Mouse (Mus musculus): Measurements from ENCODE around the gene Krtap5-5. TPM values are rescaled to one million over a fixed set of nuclear protein-coding genes. Genes with fewer than 3 reads are reported as not detected.
"Not testable (repeated sequence)": the region's sequence is repeated elsewhere in the genome, so short reads cannot be mapped to it uniquely, and the experiment has no call there.

The Krtap5-5 gene
- polyA plus RNA-seq, 1 experiment from 2014 or later = not detected

DNA sequence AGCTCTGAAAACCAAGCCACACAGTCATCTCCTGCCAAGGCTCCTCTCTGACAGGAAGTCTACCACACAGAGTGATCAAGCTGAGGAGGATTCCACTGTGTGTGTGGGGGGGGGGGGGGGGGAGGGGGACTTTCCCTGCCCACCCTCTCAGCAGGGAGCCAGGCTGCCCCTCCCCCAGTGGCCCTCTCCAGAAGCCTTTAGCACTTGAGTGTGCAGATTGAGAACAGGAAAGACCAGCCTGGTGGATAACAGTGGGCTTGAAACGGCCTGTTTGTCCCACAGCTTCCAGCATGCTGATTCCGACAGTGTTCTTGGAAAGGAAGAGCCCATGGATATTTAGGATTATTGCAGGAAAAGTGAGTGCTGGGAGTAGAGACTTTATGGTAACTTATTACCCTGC lies 5.3 kb downstream of the Krtap5-5 start:
- WGBS = 53% methylated on average over 2 of the region's 2 CpGs
- H3K4me2 ChIP-seq (ENCODE audit: low read length) = no peak overlapping the region
- no peaks in the 10 kb centered on the region for H3K27me3 ChIP-seq (replicated peaks; ENCODE audit: control insufficient read depth, insufficient read depth, low read length)
- no peak for DNase-seq (ENCODE audit: low spot score)
- no peak overlapping the region for H3K27ac ChIP-seq (ENCODE audit: low read depth, low read length)
- no peaks in the 10 kb centered on the region for H3K36me3 ChIP-seq (ENCODE audit: control insufficient read depth, insufficient read depth, low read length)
- H3K9ac ChIP-seq (ENCODE audit: low read length) = no peak overlapping the region
- no peaks in the 10 kb centered on the region for H3K9me3 ChIP-seq (replicated peaks; ENCODE audit: control insufficient read depth, low read length)
- no peak for ATAC-seq
- H3K4me1 ChIP-seq (ENCODE audit: control insufficient read depth, insufficient read depth, low read length) = no peaks in the 10 kb centered on the region
- no peak overlapping the region for H3K4me3 ChIP-seq (ENCODE audit: low read depth, low read length)

GRCm38 (mm10) chr7:142212136-142212535 lies 17.6 kb downstream of the Krtap5-5 start:
- not testable (repeated sequence) for DNase-seq (ENCODE audit: low spot score); H3K27ac ChIP-seq (ENCODE audit: low read depth, low read length); H3K27me3 ChIP-seq (replicated peaks; ENCODE audit: control insufficient read depth, insufficient read depth, low read length); ATAC-seq; H3K4me3 ChIP-seq (ENCODE audit: low read depth, low read length); H3K4me1 ChIP-seq (ENCODE audit: control insufficient read depth, insufficient read depth, low read length); H3K4me2 ChIP-seq (ENCODE audit: low read length); H3K9me3 ChIP-seq (replicated peaks; ENCODE audit: control insufficient read depth, low read length); H3K9ac ChIP-seq (ENCODE audit: low read length); H3K36me3 ChIP-seq (ENCODE audit: control insufficient read depth, insufficient read depth, low read length)
- WGBS = 61% methylated on average over 1 of the region's 1 CpGs

- Histone ChIP-seq H3K27ac (ENCODE audit: low read depth, low read length) (no peak within 1 kb of the TSS), H3K9me3 (replicated peaks; ENCODE audit: control insufficient read depth, low read length) (no peaks in the 10 kb centered on the region), H3K4me3 (ENCODE audit: low read depth, low read length) (no peak within 1 kb of the TSS), H3K9ac (ENCODE audit: low read length) (no peak within 1 kb of the TSS), H3K36me3 (ENCODE audit: control insufficient read depth, insufficient read depth, low read length) (no peaks in the 10 kb centered on the region), H3K4me2 (ENCODE audit: low read length) (no peak within 1 kb of the TSS), H3K27me3 (replicated peaks; ENCODE audit: control insufficient read depth, insufficient read depth, low read length) (no peaks in the 10 kb centered on the region), H3K4me1 (ENCODE audit: control insufficient read depth, insufficient read depth, low read length) (no peaks in the 10 kb centered on the region)
- ATAC-seq (no peak), DNase-seq (ENCODE audit: low spot score) (no peak)
- WGBS = 77% methylated on average over 1 of the region's 1 CpGs
Observed at GRCm38 (mm10) chr7:142211559-142211958, 18.2 kb downstream of the Krtap5-5 start, which contains the start of gene Gm7579. Gm7579 (plus strand) TSS chr7:142211859.

GRCm38 (mm10) chr7:142206891-142207290 lies 22.9 kb downstream of the Krtap5-5 start:
- H3K27ac ChIP-seq (ENCODE audit: low read depth, low read length); DNase-seq (ENCODE audit: low spot score); H3K4me1 ChIP-seq (ENCODE audit: control insufficient read depth, insufficient read depth, low read length); H3K36me3 ChIP-seq (ENCODE audit: control insufficient read depth, insufficient read depth, low read length); H3K4me2 ChIP-seq (ENCODE audit: low read length); H3K27me3 ChIP-seq (replicated peaks; ENCODE audit: control insufficient read depth, insufficient read depth, low read length); H3K9ac ChIP-seq (ENCODE audit: low read length); ATAC-seq; H3K9me3 ChIP-seq (replicated peaks; ENCODE audit: control insufficient read depth, low read length); H3K4me3 ChIP-seq (ENCODE audit: low read depth, low read length): not testable (repeated sequence)
- WGBS = 60% methylated on average over 5 of the region's 5 CpGs

DNA sequence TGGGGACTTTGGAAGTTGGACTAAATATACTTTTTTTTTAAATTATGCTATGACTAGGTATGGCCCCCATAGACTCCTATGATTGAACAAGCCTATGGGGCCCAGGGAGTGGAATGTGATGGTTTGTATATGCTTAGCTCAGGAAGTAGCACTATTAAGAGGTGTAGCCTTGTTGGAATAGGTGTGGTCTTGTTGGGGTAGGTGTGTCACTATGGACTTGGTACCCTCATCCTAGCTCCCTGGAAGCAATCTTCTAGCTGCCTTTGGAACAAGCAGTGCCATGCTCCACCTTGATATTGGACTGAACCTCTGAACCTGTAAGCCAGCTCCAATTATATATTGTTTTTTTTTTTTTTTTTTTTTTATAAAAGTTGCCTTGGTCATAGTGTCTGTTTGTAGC lies 24.3 kb downstream of the Krtap5-5 start:
- no peak overlapping the region for H3K9ac ChIP-seq (ENCODE audit: low read length)
- H3K9me3 ChIP-seq (replicated peaks; ENCODE audit: control insufficient read depth, low read length) = no peaks in the 10 kb centered on the region
- H3K36me3 ChIP-seq (ENCODE audit: control insufficient read depth, insufficient read depth, low read length) = no peaks in the 10 kb centered on the region
- no peak overlapping the region for H3K27ac ChIP-seq (ENCODE audit: low read depth, low read length)
- H3K27me3 ChIP-seq (replicated peaks; ENCODE audit: control insufficient read depth, insufficient read depth, low read length) = no peaks in the 10 kb centered on the region
- H3K4me1 ChIP-seq (ENCODE audit: control insufficient read depth, insufficient read depth, low read length) = no peaks in the 10 kb centered on the region
- no peak overlapping the region for H3K4me2 ChIP-seq (ENCODE audit: low read length)
- ATAC-seq = no peak
- no peak overlapping the region for H3K4me3 ChIP-seq (ENCODE audit: low read depth, low read length)
- no peak for DNase-seq (ENCODE audit: low spot score)

- H3K27me3 ChIP-seq (replicated peaks; ENCODE audit: control insufficient read depth, insufficient read depth, low read length) = no peaks in the 10 kb centered on the region
- H3K9me3 ChIP-seq (replicated peaks; ENCODE audit: control insufficient read depth, low read length) = no peaks in the 10 kb centered on the region
- H3K4me1 ChIP-seq (ENCODE audit: control insufficient read depth, insufficient read depth, low read length) = no peaks in the 10 kb centered on the region
- no peak within 1 kb of the TSS for H3K27ac ChIP-seq (ENCODE audit: low read depth, low read length)
- ATAC-seq = no peak
- H3K4me3 ChIP-seq (ENCODE audit: low read depth, low read length) = no peak within 1 kb of the TSS
- WGBS = 86% methylated on average over 1 of the region's 1 CpGs
- H3K9ac ChIP-seq (ENCODE audit: low read length) = no peak within 1 kb of the TSS
- H3K36me3 ChIP-seq (ENCODE audit: control insufficient read depth, insufficient read depth, low read length) = no peaks in the 10 kb centered on the region
- H3K4me2 ChIP-seq (ENCODE audit: low read length) = no peak within 1 kb of the TSS
- no peak for DNase-seq (ENCODE audit: low spot score)
Observed at GRCm38 (mm10) chr7:142201064-142201463, 28.7 kb downstream of the Krtap5-5 start, which contains the start of gene Krtap5-3. Krtap5-3 (plus strand) TSS chr7:142201364.

GRCm38 (mm10) chr7:142198748-142199147 lies 31.0 kb downstream of the Krtap5-5 start:
- no peak overlapping the region for H3K9ac ChIP-seq (ENCODE audit: low read length)
- no peaks in the 10 kb centered on the region for H3K36me3 ChIP-seq (ENCODE audit: control insufficient read depth, insufficient read depth, low read length)
- WGBS = 90% methylated on average over 2 of the region's 2 CpGs
- H3K4me1 ChIP-seq (ENCODE audit: control insufficient read depth, insufficient read depth, low read length) = no peaks in the 10 kb centered on the region
- no peak overlapping the region for H3K4me2 ChIP-seq (ENCODE audit: low read length)
- H3K27ac ChIP-seq (ENCODE audit: low read depth, low read length) = no peak overlapping the region
- DNase-seq (ENCODE audit: low spot score) (no peak), ATAC-seq (no peak)
- H3K9me3 ChIP-seq (replicated peaks; ENCODE audit: control insufficient read depth, low read length) = no peaks in the 10 kb centered on the region
- no peak overlapping the region for H3K4me3 ChIP-seq (ENCODE audit: low read depth, low read length)
- no peaks in the 10 kb centered on the region for H3K27me3 ChIP-seq (replicated peaks; ENCODE audit: control insufficient read depth, insufficient read depth, low read length)

DNA sequence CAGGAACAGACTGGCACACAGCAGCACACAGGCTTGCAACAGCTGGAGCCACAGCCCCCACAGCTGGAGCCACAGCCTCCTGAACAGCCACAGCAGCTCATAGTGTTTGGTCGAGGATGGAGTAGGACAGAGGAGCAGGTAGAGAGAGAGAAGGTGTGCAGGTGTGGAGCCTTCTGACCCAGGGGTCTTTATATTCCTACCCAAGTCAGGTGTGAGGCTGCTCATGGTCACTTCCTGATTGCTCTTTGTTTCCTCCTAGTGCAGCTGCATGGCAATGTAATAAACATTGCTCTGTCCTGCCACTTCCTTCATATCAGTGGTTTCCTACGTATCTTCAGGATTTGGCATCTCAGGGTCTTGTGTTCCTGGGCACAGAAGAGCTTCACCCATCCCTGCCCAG lies 39.5 kb downstream of the Krtap5-5 start, which contains the start of gene Gm10153:
Gene Gm10153, minus strand, starts transcription at position 101 of the 400 bp plus-strand sequence.
- H3K4me1 ChIP-seq (ENCODE audit: control insufficient read depth, insufficient read depth, low read length) = no peaks in the 10 kb centered on the region
- no peak within 1 kb of the TSS for H3K4me2 ChIP-seq (ENCODE audit: low read length)
- no peaks in the 10 kb centered on the region for H3K36me3 ChIP-seq (ENCODE audit: control insufficient read depth, insufficient read depth, low read length)
- H3K9ac ChIP-seq (ENCODE audit: low read length) = no peak within 1 kb of the TSS
- no peak within 1 kb of the TSS for H3K27ac ChIP-seq (ENCODE audit: low read depth, low read length)
- H3K27me3 ChIP-seq (replicated peaks; ENCODE audit: control insufficient read depth, insufficient read depth, low read length) = no peaks in the 10 kb centered on the region
- H3K9me3 ChIP-seq (replicated peaks; ENCODE audit: control insufficient read depth, low read length) = no peaks in the 10 kb centered on the region
- no peak within 1 kb of the TSS for H3K4me3 ChIP-seq (ENCODE audit: low read depth, low read length)
- no peak for DNase-seq (ENCODE audit: low spot score)
- ATAC-seq = no peak
- WGBS = 44% methylated on average over 2 of the region's 2 CpGs

- no peak overlapping the region for H3K4me2 ChIP-seq (ENCODE audit: low read length)
- no peak overlapping the region for H3K27ac ChIP-seq (ENCODE audit: low read depth, low read length)
- whole genome bisulfite sequencing = 24% methylated on average over 2 of the region's 2 CpGs
- H3K36me3 ChIP-seq (ENCODE audit: control insufficient read depth, insufficient read depth, low read length) = no peaks in the 10 kb centered on the region
- ATAC-seq = no peak
- peak; percentile 28 for DNase-seq (ENCODE audit: low spot score)
- H3K9me3 ChIP-seq (replicated peaks; ENCODE audit: control insufficient read depth, low read length) = no peaks in the 10 kb centered on the region
- H3K27me3 ChIP-seq (replicated peaks; ENCODE audit: control insufficient read depth, insufficient read depth, low read length) = no peaks in the 10 kb centered on the region
- H3K9ac ChIP-seq (ENCODE audit: low read length) = no peak overlapping the region
- H3K4me1 ChIP-seq (ENCODE audit: control insufficient read depth, insufficient read depth, low read length) = no peaks in the 10 kb centered on the region
- no peak overlapping the region for H3K4me3 ChIP-seq (ENCODE audit: low read depth, low read length)
Observed at GRCm38 (mm10) chr7:142188156-142188555, 41.6 kb downstream of the Krtap5-5 start.

Data from forebrain, embryonic 14.5 days (tissue).